Mouse (Mus musculus) inflammation-experienced regulatory T-cells, adult 16 weeks (primary cell): ENCODE results near the gene Panx1. TPM values are rescaled to one million over a fixed set of nuclear protein-coding genes. Genes with fewer than 3 reads are reported as not detected.

ENCODE experiments used
- polyA plus RNA-seq: library from polyadenylated mRNA; unstranded; fragments of 100-300 nt; shearing (Covaris generic); gene quantifications from one replicate; pipeline ENCODE4 v1.2.1, GENCODE M21; 2017

Panx1 gene
- polyA plus RNA-seq, result 30.7 TPM

GRCm38 (mm10) chr9:15045084-15045669 lies at the start of gene Panx1:
Gene Panx1, minus strand, starts transcription at chr9:15045478.

Other genes starting within 250 kb of the Panx1 start
- 136 TPM for gene Gpr83, start 185.3 kb downstream of the Panx1 start, polyA plus RNA-seq
- 1,226 TPM for gene Izumo1r, start 141.5 kb downstream of the Panx1 start, polyA plus RNA-seq
- gene Hephl1, start 66.6 kb upstream of the Panx1 start, polyA plus RNA-seq, result not detected
- 0.24 TPM for gene Vstm5, start 193.6 kb upstream of the Panx1 start, polyA plus RNA-seq
- gene Med17, start 234.5 kb upstream of the Panx1 start, polyA plus RNA-seq, result 72.3 TPM